Mouse (Mus musculus) ES-Bruce4 (cell line): ENCODE data around the gene Siglece. TPM values are rescaled to one million over a fixed set of nuclear protein-coding genes. Genes with fewer than 3 reads are reported as not detected.

Experiments
- H3K27ac ChIP-seq: 2 replicates; pipeline ENCODE4 v1.5.1; 2012; ENCODE audit warnings: low read length, inconsistent platforms; ENCODE audit not compliant: insufficient read depth
- H3K27me3 ChIP-seq: 2 replicates; pipeline ENCODE4 v1.6.1; 2012; ENCODE audit warnings: mild to moderate bottlenecking, low read length, inconsistent platforms; ENCODE audit not compliant: control insufficient read depth, poor library complexity, insufficient read depth, severe bottlenecking
- H3K36me3 ChIP-seq: 2 replicates; pipeline ENCODE4 v1.6.1; 2012; ENCODE audit warnings: inconsistent platforms, mild to moderate bottlenecking, low read length, moderate library complexity; ENCODE audit not compliant: control insufficient read depth, poor library complexity, insufficient read depth, severe bottlenecking
- H3K4me1 ChIP-seq: one replicate; pipeline ENCODE4 v1.8.1; 2011; ENCODE audit warnings: low read length; ENCODE audit not compliant: control insufficient read depth, insufficient read depth
- H3K4me3 ChIP-seq: 2 replicates; pipeline ENCODE4 v1.5.1; 2011; ENCODE audit warnings: low read depth, mild to moderate bottlenecking, low read length
- H3K9ac ChIP-seq: 2 replicates; pipeline ENCODE4 v1.6.1; 2012; ENCODE audit warnings: low read depth, mild to moderate bottlenecking, inconsistent platforms; ENCODE audit not compliant: poor library complexity, severe bottlenecking
- H3K9me3 ChIP-seq: replicated peaks from 2 replicates; pipeline ENCODE4 v1.6.1; 2012; ENCODE audit warnings: mild to moderate bottlenecking, low read length, inconsistent platforms; ENCODE audit not compliant: control insufficient read depth, poor library complexity, insufficient read depth, severe bottlenecking
- CTCF ChIP-seq: IDR thresholded peaks from one replicate; pipeline ENCODE4 v1.8.1; 2011; ENCODE audit warnings: low read depth, low read length
- EP300 ChIP-seq: IDR thresholded peaks from 2 replicates; pipeline ENCODE4 v1.6.1; 2011; ENCODE audit warnings: low read depth, low read length; ENCODE audit not compliant: insufficient read depth
- POLR2A ChIP-seq: IDR thresholded peaks from one replicate; pipeline ENCODE4 v1.8.1; 2011; ENCODE audit warnings: low read length; ENCODE audit not compliant: insufficient read depth
- polyA plus RNA-seq: library from polyadenylated mRNA; stranded (reverse); fragments of >200 nt; gene quantifications from 2 replicates; pipeline ENCODE4 v1.2.4, GENCODE M21; 2011; ENCODE audit warnings: low read depth; ENCODE audit not compliant: missing spikeins, insufficient read depth, insufficient read length

Gene Siglece
- polyA plus RNA-seq, 1 experiment = 0.64 TPM

DNA sequence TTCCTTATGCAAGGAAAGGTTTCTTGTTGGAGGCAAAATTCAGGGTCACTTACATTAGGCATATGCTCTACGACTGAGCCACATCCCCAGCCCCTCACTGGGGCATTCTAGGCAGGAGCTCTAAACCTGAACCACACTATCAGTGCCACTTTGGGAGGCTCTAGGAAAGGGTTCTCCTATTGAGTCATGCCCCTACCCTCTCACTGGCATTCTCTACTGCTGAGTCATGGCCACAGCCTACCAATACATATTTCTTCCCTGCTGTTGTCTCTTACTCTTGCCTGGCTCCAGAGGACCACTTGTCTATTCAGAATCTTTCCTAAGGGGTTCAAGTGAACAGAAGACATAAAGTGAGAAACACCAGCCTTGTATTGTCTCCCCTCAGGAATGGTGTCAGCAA, 2.8 kb upstream of the Siglece start:
- Histone ChIP-seq H3K9me3 (no peaks in the 10 kb centered on the region), H3K27ac (no peak overlapping the region), H3K4me3 (no peak overlapping the region), H3K9ac (no peak overlapping the region), H3K36me3 (no peaks in the 10 kb centered on the region), H3K27me3 (no peaks in the 10 kb centered on the region), H3K4me1 (no peaks in the 10 kb centered on the region)
- TF ChIP-seq CTCF (no peak), POLR2A (no peak), EP300 (no peak)

DNA sequence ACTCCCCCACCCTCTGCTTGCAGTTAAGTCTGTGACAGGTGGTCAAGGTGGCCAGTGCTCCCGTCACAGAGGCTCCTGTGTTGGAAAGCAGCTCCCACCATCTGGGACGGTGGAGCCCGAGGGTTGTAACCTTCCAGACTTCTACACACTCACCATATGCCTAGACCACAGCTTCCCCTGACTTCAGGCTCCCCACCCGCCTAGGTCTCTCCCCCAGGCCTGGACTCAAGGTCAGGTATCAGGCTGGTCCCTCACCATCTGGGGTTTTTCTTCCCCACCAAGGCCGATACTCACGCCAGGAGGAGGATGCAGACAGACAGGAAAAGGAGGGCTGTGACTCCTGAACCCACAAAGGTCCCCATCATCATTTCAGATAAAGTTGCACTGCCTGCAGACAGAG, 3.7 kb downstream of the Siglece start:
- Histone ChIP-seq H3K9ac (no peak overlapping the region), H3K4me1 (no peaks in the 10 kb centered on the region), H3K4me3 (no peak overlapping the region), H3K9me3 (no peaks in the 10 kb centered on the region), H3K27me3 (no peaks in the 10 kb centered on the region), H3K36me3 (no peaks in the 10 kb centered on the region), H3K27ac (no peak overlapping the region)
- no peak for TF ChIP-seq POLR2A
- TF ChIP-seq EP300 = no peak
- TF ChIP-seq CTCF = no peak

DNA sequence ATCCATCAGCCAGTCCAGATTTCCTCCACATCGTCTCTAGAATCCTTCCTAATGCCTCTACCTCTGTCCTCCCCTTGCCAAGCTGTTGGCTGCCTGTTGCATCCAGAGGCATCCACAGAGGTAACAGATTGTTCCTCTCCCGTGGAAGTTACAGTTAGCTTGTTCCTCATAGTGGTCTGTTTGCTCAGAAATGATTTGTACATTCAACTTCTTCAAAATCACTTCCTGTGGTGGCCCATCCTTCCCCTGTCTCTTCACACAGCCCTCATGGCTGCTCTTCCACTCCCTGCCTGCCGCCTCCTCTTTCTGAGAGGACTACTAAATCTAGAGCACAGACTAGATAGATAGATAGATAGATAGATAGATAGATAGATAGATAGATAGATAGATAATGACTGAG, 5.4 kb downstream of the Siglece start:
- no peaks in the 10 kb centered on the region for H3K9me3 ChIP-seq
- H3K36me3 ChIP-seq = no peaks in the 10 kb centered on the region
- no peaks in the 10 kb centered on the region for H3K4me1 ChIP-seq
- H3K4me3 ChIP-seq = no peak overlapping the region
- no peak overlapping the region for H3K27ac ChIP-seq
- no peaks in the 10 kb centered on the region for H3K27me3 ChIP-seq
- no peak overlapping the region for H3K9ac ChIP-seq
- TF ChIP-seq EP300 = no peak
- TF ChIP-seq CTCF = no peak
- TF ChIP-seq POLR2A = no peak

DNA sequence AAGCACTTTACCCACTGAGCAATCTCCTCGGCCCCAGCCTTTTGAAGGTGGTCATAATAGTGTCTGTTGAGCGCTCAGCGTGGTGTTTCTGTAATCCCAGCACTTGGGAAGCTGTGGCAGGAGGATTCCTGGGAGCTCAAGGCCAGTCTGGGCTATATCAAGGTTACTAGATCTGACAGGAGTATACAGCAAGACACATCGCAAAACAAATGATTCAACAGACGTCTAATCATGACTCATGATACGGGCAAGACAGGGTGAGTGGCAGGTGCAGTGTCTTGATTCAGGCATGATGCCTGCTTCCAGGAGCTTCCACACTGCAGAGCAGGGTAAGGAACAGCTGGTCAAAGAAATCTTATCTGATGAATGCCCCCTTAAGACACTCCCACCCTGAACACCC, 7.3 kb downstream of the Siglece start:
- Histone ChIP-seq H3K36me3 (no peaks in the 10 kb centered on the region), H3K9ac (no peak overlapping the region), H3K4me3 (no peak overlapping the region), H3K27ac (no peak overlapping the region), H3K9me3 (no peaks in the 10 kb centered on the region), H3K4me1 (no peaks in the 10 kb centered on the region), H3K27me3 (no peaks in the 10 kb centered on the region)
- no peak for TF ChIP-seq EP300
- TF ChIP-seq POLR2A = no peak
- no peak for TF ChIP-seq CTCF

DNA sequence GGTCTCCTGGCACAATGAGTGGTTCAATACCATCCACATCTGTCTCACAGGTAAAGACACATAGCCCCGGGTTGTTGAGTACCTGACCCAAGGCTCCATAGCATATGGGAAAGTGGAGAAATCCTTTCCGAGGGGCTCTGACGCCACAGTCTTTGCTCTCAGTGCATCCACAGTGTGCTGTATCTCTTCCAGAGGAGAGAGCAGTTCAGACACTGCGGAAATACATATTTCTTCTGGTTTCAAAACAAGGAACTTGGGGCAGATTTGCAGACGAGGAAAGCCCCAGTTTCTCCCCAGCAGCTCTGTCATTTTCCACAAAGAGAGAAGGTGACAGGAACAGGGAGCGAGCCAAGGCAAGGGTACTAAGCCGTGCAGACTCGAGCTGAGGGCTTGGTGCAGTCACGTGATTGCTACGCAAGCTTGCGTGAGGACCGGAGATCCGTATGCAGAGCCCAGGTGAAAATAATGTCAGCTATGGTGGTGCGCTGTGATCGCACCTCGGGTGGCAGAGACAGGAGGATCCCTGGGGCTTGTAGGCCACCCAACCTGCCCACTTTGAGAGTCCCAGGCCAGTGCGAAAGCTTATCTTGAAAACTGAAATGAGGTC, 16.8 kb downstream of the Siglece start:
- no peaks in the 10 kb centered on the region for H3K9me3 ChIP-seq
- no peak overlapping the region for H3K4me3 ChIP-seq
- TF ChIP-seq POLR2A = no peak
- H3K27me3 ChIP-seq = no peaks in the 10 kb centered on the region
- no peaks in the 10 kb centered on the region for H3K4me1 ChIP-seq
- H3K27ac ChIP-seq = no peak overlapping the region
- H3K9ac ChIP-seq = no peak overlapping the region
- H3K36me3 ChIP-seq = no peaks in the 10 kb centered on the region

DNA sequence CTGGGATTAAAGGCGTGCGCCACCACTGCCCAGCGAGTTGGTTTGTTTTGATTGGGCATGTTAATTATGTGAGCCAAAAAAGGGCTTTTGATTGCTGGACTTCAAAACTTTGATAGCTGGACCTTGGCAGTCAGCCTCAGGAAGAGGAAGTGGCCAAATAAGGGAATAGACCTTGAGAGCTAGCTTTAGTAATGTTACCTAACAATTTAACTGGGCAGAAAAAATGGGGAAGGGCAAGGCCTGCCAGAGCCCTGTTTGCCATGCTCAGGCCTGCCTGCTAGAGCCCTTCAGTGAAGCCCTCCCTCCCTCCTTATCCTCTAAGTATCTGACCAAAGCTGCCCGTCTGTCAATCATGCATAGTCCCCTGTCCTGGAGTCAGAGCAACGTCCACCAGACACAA, 17.4 kb downstream of the Siglece start:
- Histone ChIP-seq H3K4me3 (no peak overlapping the region), H3K27me3 (no peaks in the 10 kb centered on the region), H3K4me1 (no peaks in the 10 kb centered on the region), H3K27ac (no peak overlapping the region), H3K36me3 (no peaks in the 10 kb centered on the region), H3K9me3 (no peaks in the 10 kb centered on the region), H3K9ac (no peak overlapping the region)
- TF ChIP-seq POLR2A (no peak), EP300 (no peak), CTCF (no peak)
